Mouse (Mus musculus) midbrain, embryonic 11.5 days (tissue): ENCODE measurements around the gene Tenm3. TPM values are rescaled to one million over a fixed set of nuclear protein-coding genes. Genes with fewer than 3 reads are reported as not detected.

Source experiments
- ATAC-seq: fragments of 200-750 bp; cut with Nextera tagmentation; 2 replicates; pipeline ENCODE4 v1.8.0; 2017; ENCODE audit warnings: moderate TSS enrichment, moderate library complexity; ENCODE audit not compliant: low FRiP score
- DNase-seq: peaks from one replicate; pipeline ENCODE4 v3.0.0; 2015; ENCODE audit warnings: low spot score; ENCODE audit errors: missing footprints
- H3K27ac ChIP-seq: fragments of 300-500 bp; sonication (generic); 2 replicates; pipeline ENCODE4 v1.5.1; 2014; ENCODE audit warnings: low read depth, low read length
- H3K27me3 ChIP-seq: fragments of 300-500 bp; sonication (generic); 2 replicates; pipeline ENCODE4 v1.6.1; 2014; ENCODE audit warnings: mild to moderate bottlenecking, low read length, moderate library complexity, mixed read lengths; ENCODE audit not compliant: control insufficient read depth, insufficient read depth
- H3K36me3 ChIP-seq: fragments of 300-500 bp; sonication (generic); 2 replicates; pipeline ENCODE4 v1.6.1; 2014; ENCODE audit warnings: mild to moderate bottlenecking, low read length, moderate library complexity, mixed read lengths; ENCODE audit not compliant: control insufficient read depth, insufficient read depth
- H3K4me1 ChIP-seq: fragments of 300-500 bp; sonication (generic); 2 replicates; pipeline ENCODE4 v1.6.1; 2014; ENCODE audit warnings: low read length; ENCODE audit not compliant: control insufficient read depth, insufficient read depth
- H3K4me2 ChIP-seq: fragments of 300-500 bp; sonication (generic); 2 replicates; pipeline ENCODE4 v1.6.1; 2014; ENCODE audit warnings: mild to moderate bottlenecking, moderate library complexity
- H3K4me3 ChIP-seq: fragments of 300-500 bp; sonication (generic); 2 replicates; pipeline ENCODE4 v1.5.1; 2014; ENCODE audit warnings: low read depth, low read length
- H3K9ac ChIP-seq: fragments of 300-500 bp; sonication (generic); 2 replicates; pipeline ENCODE4 v1.6.1; 2014; ENCODE audit warnings: low read length
- H3K9me3 ChIP-seq: fragments of 300-500 bp; sonication (generic); 2 replicates; pipeline ENCODE4 v1.6.1; 2016; ENCODE audit warnings: low read length; ENCODE audit not compliant: control insufficient read depth
- WGBS: fragments of 180-500 bp; shearing (Covaris S2); extraction: QIAGEN DNeasy Blood & Tissue Kit; methylation state at CpG from one replicate; pipeline ENCODE4 v1.1.7; 2014; 5-methylcytosine and 5-hydroxymethylcytosine counted together
- polyA plus RNA-seq: library from polyadenylated mRNA; unstranded; fragments of >200 nt; fragmentation: Nextera tagmentation; extraction: Ambion mirVana; gene quantifications from 2 replicates; pipeline ENCODE4 v1.2.1, GENCODE M21; 2014

Gene Tenm3
- polyA plus RNA-seq, 1 experiment from 2014 or later = 39.6 TPM

DNA sequence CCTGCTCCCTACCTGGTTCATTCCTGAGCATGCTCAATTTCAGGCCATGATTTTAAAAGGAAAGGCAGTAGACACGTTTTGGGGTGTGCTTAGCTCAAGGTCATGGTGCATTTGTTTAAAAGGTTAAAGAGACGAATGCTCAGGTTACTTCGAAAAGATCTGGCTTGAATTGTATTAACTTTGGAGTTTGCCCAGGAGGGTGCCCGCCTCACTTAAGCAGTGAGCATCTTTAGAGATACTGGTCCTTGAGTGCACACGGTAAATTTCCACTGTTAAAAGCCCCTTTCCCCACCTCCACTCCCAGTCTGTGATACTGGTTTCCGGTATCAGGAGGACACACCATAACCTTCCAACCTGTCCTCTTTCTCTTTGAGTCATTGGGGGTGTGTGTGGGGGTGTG, 629.4 kb downstream of the Tenm3 start:
- no peak overlapping the region for H3K27ac ChIP-seq
- no peaks in the 10 kb centered on the region for H3K9me3 ChIP-seq
- 53% methylated on average over 6 of the region's 6 CpGs for WGBS
- H3K9ac ChIP-seq = no peak overlapping the region
- H3K4me3 ChIP-seq = no peak overlapping the region
- no peaks in the 10 kb centered on the region for H3K36me3 ChIP-seq
- peaks cover 8% of the 10 kb centered on the region; the same call in 1 of the 2 replicates for H3K4me1 ChIP-seq
- H3K4me2 ChIP-seq = no peak overlapping the region
- ATAC-seq (no peak), DNase-seq (no peak)
- H3K27me3 ChIP-seq = peaks cover 4% of the 10 kb centered on the region; the same call in 1 of the 2 replicates

- H3K9ac ChIP-seq = no peak overlapping the region
- peaks cover 8% of the 10 kb centered on the region; the same call in 1 of the 2 replicates for H3K4me1 ChIP-seq
- H3K36me3 ChIP-seq = no peaks in the 10 kb centered on the region
- H3K27me3 ChIP-seq = peaks cover 4% of the 10 kb centered on the region; the same call in 1 of the 2 replicates
- no peaks in the 10 kb centered on the region for H3K9me3 ChIP-seq
- H3K27ac ChIP-seq = no peak overlapping the region
- ATAC-seq = no peak
- H3K4me3 ChIP-seq = no peak overlapping the region
- WGBS = 73% methylated on average over 9 of the region's 9 CpGs
- DNase-seq = no peak
- no peak overlapping the region for H3K4me2 ChIP-seq
Observed at GRCm38 (mm10) chr8:48211931-48212330, 631.8 kb downstream of the Tenm3 start.

DNA sequence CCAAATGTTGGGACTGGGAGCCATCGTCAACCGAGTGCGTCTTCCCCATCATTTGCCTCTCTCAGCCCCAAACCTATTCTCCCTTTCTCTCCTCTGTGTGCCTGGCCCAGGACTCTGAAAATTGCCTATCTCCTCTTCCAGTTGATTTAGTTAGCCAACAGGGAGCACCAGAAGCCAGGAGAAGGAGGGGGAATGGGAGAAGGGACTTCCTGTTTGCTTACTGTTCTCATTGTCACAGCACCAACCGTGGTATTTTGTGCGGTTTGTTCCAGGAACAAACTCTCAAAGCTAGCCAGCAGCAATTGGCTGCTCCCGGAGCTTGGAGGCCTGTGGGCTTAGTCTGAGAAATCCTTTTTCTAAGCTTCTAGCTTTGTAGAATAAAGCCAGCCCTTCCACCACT, 636.2 kb downstream of the Tenm3 start:
- WGBS = 76% methylated on average over 6 of the region's 6 CpGs

DNA sequence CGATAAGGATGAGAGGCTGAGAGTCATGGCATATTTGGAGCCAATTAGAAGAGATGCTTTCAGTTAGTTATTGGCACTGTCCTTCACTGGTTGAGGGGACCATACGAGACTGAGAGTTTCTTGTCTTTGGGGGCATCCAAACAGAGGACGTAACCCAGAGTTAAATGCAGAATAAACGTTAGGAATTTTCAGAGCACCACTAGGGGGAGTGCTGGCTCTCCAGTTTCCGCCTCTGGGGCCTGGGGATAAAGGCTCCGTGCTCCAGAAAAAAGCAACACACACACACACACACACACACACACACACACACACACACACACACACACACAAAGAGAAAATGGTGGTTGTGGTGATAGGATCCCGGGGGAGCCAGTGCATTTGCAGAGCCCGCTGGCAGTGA, 636.8 kb downstream of the Tenm3 start:
- H3K4me3 ChIP-seq = no peak overlapping the region
- H3K9ac ChIP-seq = no peak overlapping the region
- H3K4me1 ChIP-seq = peaks cover 2% of the 10 kb centered on the region; the same call in 1 of the 2 replicates
- no peaks in the 10 kb centered on the region for H3K36me3 ChIP-seq
- no peak overlapping the region for H3K27ac ChIP-seq
- 71% methylated on average over 8 of the region's 8 CpGs for WGBS
- no peak for DNase-seq
- ATAC-seq = no peak
- no peak overlapping the region for H3K4me2 ChIP-seq
- H3K9me3 ChIP-seq = no peaks in the 10 kb centered on the region
- no peaks in the 10 kb centered on the region for H3K27me3 ChIP-seq

More for the DNA sequence above, 636.2 kb downstream of the Tenm3 start:
- no peaks in the 10 kb centered on the region for H3K27me3 ChIP-seq
- no peak overlapping the region for H3K4me2 ChIP-seq
- H3K4me1 ChIP-seq = peaks cover 2% of the 10 kb centered on the region; the same call in 1 of the 2 replicates
- DNase-seq (no peak), ATAC-seq (no peak)
- no peak overlapping the region for H3K27ac ChIP-seq
- no peak overlapping the region for H3K4me3 ChIP-seq
- no peaks in the 10 kb centered on the region for H3K9me3 ChIP-seq
- no peak overlapping the region for H3K9ac ChIP-seq
- no peaks in the 10 kb centered on the region for H3K36me3 ChIP-seq

DNA sequence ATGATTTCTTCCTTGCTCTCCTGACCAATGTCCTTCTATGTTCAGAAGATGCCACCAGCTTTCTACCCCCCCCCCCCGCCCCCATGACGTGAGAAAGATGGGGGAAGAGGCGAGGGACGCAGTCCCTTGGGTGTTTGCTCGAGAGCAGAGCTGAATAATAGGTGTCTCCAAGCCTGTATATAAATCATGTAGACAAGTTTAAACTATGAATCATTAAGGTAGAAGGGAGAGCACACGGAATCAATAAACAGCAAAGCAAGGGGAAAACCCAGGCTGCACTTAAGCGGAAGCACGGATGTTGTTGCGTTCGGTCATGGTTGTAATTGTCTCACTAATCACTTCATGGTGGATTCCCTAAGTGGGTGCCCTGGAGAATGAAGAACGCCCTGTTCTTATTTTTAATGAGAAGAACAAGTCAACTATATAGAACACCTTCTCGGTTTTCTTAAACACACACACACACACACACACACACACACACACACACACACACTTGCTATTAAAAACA, 638.9 kb downstream of the Tenm3 start:
- peaks cover 2% of the 10 kb centered on the region; the same call in 1 of the 2 replicates for H3K4me1 ChIP-seq
- ATAC-seq (peak; percentile 30; the same call in 1 of the 2 replicates), DNase-seq (no peak)
- H3K27ac ChIP-seq = no peak overlapping the region
- no peaks in the 10 kb centered on the region for H3K9me3 ChIP-seq
- H3K36me3 ChIP-seq = no peaks in the 10 kb centered on the region
- H3K9ac ChIP-seq = no peak overlapping the region
- H3K4me3 ChIP-seq = no peak overlapping the region
- H3K4me2 ChIP-seq = no peak overlapping the region
- WGBS = 68% methylated on average over 12 of the region's 12 CpGs
- no peaks in the 10 kb centered on the region for H3K27me3 ChIP-seq

- Histone ChIP-seq H3K4me2 (no peak overlapping the region), H3K4me1 (peaks cover 2% of the 10 kb centered on the region; the same call in 1 of the 2 replicates), H3K4me3 (no peak overlapping the region), H3K9ac (no peak overlapping the region), H3K27ac (no peak overlapping the region), H3K9me3 (no peaks in the 10 kb centered on the region), H3K27me3 (no peaks in the 10 kb centered on the region), H3K36me3 (no peaks in the 10 kb centered on the region)
- peak; percentile 56; the same call in 1 of the 2 replicates for ATAC-seq
- WGBS = 71% methylated on average over 13 of the region's 13 CpGs
- no peak for DNase-seq
Observed at GRCm38 (mm10) chr8:48204114-48204837, 639.5 kb downstream of the Tenm3 start.

DNA sequence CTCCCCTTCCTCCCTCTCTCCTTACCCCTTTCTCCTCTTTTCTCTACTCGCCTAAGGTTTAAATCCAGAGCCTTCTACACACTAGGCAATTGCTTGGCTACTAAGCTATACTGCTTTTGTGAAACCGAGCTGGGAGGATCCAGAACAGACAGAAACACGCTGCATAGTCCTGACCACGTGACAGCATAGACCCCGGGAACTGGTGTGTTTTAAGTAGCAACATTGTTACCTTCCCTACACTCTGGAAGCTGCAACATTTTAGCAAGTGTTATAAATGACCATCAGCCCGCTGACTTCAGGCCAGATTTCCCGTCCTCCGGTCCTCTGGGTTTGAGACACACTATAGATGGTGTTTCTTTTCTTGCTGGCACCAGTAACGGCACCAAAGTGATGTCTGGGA, 640.1 kb downstream of the Tenm3 start:
- no peaks in the 10 kb centered on the region for H3K9me3 ChIP-seq
- H3K4me3 ChIP-seq = no peak overlapping the region
- H3K27me3 ChIP-seq = no peaks in the 10 kb centered on the region
- H3K9ac ChIP-seq = no peak overlapping the region
- no peak overlapping the region for H3K4me2 ChIP-seq
- ATAC-seq (no peak), DNase-seq (no peak)
- WGBS = 73% methylated on average over 9 of the region's 9 CpGs
- H3K36me3 ChIP-seq = no peaks in the 10 kb centered on the region
- H3K27ac ChIP-seq = no peak overlapping the region
- peaks cover 2% of the 10 kb centered on the region; the same call in 1 of the 2 replicates for H3K4me1 ChIP-seq

DNA sequence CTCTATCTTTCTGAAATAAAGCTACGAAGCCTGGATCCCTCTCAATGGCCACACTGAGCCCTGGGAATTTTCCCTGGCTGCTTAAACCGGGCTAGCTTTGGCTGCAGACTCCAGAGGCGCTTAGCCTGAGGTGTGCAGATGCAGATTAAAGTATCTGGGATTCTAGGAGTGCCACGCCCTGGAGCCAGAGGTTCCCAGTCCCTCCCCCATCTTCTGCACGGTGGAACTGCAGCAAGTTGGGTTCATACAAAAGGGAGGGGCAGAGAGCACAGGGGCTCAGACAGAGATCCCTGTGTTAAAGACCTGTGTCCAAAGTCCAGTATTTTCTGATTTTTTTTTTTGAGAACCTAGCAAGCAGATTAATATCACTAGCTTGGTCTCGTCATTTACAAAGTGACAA, 640.6 kb downstream of the Tenm3 start:
- Histone ChIP-seq H3K9me3 (no peaks in the 10 kb centered on the region), H3K36me3 (no peaks in the 10 kb centered on the region), H3K27ac (no peak overlapping the region)

DNA sequence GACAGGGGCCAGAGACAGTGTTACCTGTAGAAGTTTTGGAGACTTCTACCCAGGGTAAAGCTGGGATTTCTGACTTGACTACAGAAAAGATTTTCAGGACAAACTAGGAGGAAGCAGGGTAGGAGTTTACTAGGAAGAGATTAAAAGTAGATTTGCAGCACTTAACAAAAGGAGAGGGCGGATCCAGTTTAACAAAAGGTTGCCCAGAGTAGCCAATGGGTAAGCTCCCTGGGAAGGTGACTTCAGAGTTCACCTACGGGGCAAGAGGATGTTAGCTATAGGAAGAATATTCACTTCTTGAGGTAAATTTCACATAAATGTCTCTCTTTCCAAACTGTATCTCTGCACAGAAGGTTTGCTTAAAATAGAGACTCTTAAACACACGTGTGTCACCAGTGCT, 641.1 kb downstream of the Tenm3 start:
- H3K9ac ChIP-seq = no peak overlapping the region
- H3K27ac ChIP-seq = no peak overlapping the region
- H3K4me1 ChIP-seq = peaks cover 2% of the 10 kb centered on the region; the same call in 1 of the 2 replicates
- 47% methylated on average over 3 of the region's 3 CpGs for WGBS
- no peak overlapping the region for H3K4me2 ChIP-seq
- no peak overlapping the region for H3K4me3 ChIP-seq
- H3K36me3 ChIP-seq = no peaks in the 10 kb centered on the region
- no peaks in the 10 kb centered on the region for H3K27me3 ChIP-seq
- no peaks in the 10 kb centered on the region for H3K9me3 ChIP-seq
- ATAC-seq (no peak), DNase-seq (no peak)

More for the DNA sequence above, 640.6 kb downstream of the Tenm3 start:
- Histone ChIP-seq H3K27me3 (no peaks in the 10 kb centered on the region), H3K9ac (no peak overlapping the region), H3K4me2 (no peak overlapping the region), H3K4me3 (no peak overlapping the region), H3K4me1 (peaks cover 2% of the 10 kb centered on the region; the same call in 1 of the 2 replicates)
- DNase-seq (no peak), ATAC-seq (no peak)
- 57% methylated on average over 6 of the region's 6 CpGs for WGBS
